Mouse (Mus musculus): ENCODE results near the gene Aar2.

Aar2 gene

DNA sequence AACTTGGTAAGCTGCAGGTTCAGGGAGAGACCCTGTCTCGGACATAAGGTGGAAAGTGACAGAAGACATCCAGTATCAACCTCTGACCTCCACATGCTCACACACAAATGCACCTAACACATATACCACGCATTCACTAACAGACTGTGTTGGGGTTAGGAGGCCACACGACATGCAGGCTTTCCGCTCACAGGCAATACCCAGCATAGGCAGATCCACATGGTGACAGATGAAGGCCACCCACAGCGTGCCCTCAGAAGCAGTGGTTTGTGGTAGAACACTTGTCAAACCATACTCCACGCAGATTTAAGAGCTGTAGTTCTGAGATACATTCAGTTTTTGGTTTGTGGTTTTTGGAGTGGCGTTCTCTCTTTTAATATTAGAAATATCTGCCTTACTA lies 21.3 kb downstream of the Aar2 start:
- no peak for DNase-seq (ENCODE audit: low spot score)

DNA sequence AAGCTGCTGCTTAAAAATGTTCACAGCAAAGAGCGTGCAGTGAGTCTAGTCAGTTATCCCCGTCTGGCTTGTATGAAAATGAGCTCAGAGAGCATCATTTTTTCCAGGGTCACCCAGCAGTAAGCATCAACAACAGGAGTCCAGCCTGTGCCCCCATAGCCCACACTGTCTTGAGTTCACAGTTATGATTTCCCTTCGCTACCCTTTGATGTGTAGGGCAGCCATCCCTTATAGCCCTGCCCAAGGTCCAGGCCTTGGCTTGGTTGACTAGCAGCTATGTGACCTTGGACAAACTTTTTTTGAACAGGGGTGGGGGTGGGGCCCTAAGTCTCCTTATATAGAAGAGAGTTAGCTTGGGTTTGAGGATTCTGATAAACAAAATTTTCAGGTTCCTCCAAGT lies 21.9 kb downstream of the Aar2 start:
- no peak for DNase-seq (ENCODE audit: low spot score)

- DNase-seq (ENCODE audit: low spot score) = no peak
Observed at GRCm38 (mm10) chr2:156571521-156571920, 24.1 kb downstream of the Aar2 start.

DNA sequence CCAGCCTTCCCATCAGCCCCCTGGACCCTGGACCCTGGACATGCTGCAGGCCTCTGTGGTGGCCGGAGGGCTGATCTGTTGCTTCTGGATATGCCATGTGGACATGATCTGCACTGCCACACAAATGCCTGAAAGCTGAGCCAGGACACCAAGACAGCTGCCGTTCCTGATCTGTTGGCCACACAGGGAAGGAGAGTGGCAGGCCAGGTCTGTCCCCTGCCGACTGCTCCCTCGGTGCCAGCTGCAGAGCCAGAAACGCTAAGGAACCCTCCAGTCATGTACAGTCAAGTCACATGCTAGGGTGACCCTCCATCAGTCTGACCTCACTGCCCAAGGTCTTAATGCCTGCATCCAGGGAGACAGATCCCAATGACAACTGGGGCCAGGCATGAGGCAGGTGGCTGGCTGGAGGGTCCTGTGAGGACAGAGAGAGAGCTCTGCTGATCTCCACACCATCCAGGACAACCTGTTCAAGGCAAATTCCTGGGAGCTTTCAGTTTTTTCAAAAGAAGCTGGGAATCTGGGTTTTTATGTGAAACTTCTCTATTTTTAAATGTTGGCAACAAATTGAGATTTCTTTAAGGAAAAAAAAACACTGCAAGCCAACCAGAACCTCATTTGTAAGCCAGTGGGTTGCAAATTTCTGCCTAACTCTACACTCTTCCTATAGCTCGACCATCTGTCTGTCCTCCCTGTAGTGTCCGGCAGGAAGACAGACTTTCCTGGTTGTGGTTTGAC lies 29.6 kb downstream of the Aar2 start:
- DNase-seq (ENCODE audit: low spot score) = no peak

GRCm38 (mm10) chr2:156580507-156580906 lies 33.1 kb downstream of the Aar2 start:
- DNase-seq (ENCODE audit: low spot score) = no peak

DNA sequence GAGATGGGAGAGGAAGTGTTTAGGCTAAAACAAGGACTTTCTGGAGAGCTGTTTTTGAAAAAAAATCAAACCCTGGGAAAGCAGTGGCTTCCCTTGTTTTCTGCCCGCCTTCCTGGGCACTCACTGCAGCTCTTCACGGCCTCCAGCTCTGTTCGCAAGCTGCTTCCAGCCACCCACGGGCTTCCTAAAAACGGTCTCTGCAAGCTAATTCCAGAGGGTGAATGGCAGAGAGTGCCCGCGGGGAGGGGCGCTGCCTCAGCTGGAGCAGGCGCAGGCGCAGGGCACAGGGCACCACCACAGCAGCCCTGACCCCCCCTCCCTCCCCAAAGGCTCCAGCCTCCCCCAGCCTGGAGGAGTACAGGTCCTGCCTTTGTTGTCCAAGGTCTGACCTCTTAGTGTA lies 33.9 kb downstream of the Aar2 start:
- no peak for DNase-seq (ENCODE audit: low spot score)

GRCm38 (mm10) chr2:156582887-156583286 lies 35.5 kb downstream of the Aar2 start:
- no peak for DNase-seq (ENCODE audit: low spot score)

GRCm38 (mm10) chr2:156584154-156584796 lies 36.9 kb downstream of the Aar2 start:
- DNase-seq (ENCODE audit: low spot score) = peak; percentile 31

- peak; percentile 27 for DNase-seq (ENCODE audit: low spot score)
Observed at GRCm38 (mm10) chr2:156584797-156585471, 37.5 kb downstream of the Aar2 start.

DNA sequence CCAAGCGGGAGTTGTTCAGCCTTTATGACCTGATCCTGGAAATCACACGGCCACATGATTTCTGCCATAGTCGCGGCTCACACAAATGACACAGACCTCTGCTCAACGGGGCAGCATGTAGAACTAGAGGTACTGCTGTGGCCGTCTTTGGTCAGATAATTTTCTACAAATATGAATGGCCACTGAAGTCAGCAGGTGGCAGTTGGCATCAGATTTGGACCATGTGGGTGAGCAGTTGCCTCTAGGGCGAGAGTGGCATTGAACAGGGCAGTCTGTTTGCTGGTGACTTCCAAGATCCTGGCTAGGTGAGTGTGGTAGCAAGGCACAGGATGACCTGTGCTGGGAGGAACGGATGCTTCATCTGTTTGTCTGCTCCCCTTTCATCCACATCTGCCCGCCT lies 42.1 kb downstream of the Aar2 start:
- no peak for DNase-seq (ENCODE audit: low spot score)

- no peak for DNase-seq (ENCODE audit: low spot score)
Observed at GRCm38 (mm10) chr2:156594987-156595490, 47.7 kb downstream of the Aar2 start.

GRCm38 (mm10) chr2:156602581-156602980 lies 55.2 kb downstream of the Aar2 start:
- no peak for DNase-seq (ENCODE audit: low spot score)

DNA sequence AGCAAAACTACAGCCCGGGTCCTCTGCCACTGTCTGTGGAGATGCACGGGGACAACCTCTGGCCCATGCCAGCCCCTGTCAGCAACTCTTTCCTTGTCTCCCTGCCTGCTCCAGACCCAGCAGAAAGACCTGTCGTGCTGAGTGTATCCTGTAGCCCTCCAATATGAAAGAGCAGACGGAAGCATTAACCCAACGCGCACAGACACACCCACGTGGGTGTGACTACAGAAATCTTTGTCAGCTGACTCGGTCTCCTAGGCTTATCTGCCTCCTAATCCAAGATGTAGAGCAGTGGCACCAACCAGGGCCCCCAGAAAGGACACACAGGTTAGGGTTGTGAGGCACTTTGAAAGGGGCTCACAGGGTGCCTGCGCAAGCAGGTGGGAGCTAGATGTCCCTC lies 56.3 kb downstream of the Aar2 start:
- no peak for DNase-seq (ENCODE audit: low spot score)

DNA sequence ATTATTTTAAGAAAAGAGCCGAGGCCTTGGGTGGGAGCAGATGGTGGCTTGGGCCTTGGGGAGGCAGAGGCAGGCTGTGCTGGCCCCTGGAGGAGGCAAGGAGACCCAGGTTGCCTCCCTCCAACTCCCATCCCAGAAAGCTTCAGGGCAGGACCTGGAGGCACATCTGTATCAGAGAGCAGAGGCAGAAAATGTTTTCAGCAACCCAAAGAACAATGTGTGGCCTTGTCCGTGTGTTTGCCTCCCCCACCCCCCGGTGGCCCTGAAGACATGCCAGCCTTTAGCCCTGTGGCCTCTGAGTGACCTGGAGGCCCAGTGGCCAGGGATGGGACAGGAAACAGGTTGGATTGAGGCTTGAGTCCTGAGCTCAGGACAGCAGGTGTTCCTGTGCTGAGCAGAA lies 57.8 kb downstream of the Aar2 start:
- no peak for DNase-seq (ENCODE audit: low spot score)

- DNase-seq (ENCODE audit: low spot score) = no peak
Observed at GRCm38 (mm10) chr2:156605971-156606370, 58.6 kb downstream of the Aar2 start.

DNA sequence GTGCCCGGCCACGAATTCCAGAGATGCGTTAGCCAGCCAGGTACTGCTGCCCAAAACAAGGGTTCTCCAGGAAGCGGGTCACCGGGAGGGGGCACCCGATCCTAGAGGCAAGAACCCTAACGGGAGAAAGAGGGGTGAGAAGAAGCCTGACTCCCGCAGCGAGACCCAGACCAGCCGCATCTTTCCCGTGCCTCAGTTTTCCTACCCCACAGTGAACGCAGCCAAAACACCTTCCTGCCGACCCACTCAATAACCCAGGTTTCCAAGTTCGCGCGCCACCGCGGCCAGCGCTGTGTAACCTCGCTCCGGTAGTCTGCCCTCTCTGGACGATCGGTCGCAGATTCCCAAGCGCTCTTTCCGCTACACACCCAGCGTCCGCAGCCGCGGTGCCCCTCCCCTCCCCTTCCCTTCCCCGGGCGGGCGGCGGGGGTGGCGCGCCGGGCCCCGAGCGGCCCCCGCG lies 65.7 kb downstream of the Aar2 start:
- DNase-seq (ENCODE audit: low spot score) = peak; percentile 67

DNA sequence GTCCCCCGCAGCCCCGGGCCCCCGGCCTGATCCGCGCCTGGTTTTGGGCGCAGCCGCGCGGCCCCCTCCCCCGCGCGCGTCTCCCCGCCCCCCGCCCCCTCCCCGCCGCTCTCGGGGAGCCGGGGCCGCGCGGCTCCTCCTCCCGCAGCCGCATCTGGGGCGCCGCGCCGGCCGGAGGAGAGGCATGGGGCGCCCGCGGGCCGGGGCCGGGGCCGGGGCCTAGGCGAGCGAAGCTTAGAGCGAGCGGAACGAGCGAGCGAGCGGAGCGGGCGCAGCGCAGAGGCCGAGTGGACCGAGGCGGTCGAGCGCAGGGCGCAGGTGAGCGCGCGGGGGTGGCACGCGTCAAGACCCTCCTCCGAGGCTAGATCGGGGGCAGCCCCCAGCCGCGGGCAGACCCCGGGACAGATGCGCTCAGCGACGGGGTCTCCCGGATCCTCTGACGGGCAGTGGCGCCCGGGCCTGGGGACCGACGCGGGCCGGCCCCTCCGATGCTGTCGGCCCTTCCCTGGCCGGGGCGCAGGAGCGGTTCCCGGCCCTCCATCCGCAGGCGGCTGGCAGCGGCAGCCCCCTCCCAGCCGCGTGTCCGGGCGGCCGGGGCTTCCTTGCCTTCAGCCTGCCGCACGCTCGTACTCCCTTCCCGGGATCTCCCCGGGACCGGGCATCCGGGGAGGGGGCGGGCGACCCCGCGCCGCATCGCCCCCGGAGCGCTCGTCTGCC lies 66.3 kb downstream of the Aar2 start, which contains the start of gene Dlgap4:
Gene Dlgap4, plus strand, starts transcription at position 165 of the 717 bp plus-strand sequence.
- peak; percentile 63 for DNase-seq (ENCODE audit: low spot score)

GRCm38 (mm10) chr2:156614258-156614556 lies 66.8 kb downstream of the Aar2 start:
- no peak for DNase-seq (ENCODE audit: low spot score)

GRCm38 (mm10) chr2:156614661-156615654 lies 67.6 kb downstream of the Aar2 start:
- no peak for DNase-seq (ENCODE audit: low spot score)

DNA sequence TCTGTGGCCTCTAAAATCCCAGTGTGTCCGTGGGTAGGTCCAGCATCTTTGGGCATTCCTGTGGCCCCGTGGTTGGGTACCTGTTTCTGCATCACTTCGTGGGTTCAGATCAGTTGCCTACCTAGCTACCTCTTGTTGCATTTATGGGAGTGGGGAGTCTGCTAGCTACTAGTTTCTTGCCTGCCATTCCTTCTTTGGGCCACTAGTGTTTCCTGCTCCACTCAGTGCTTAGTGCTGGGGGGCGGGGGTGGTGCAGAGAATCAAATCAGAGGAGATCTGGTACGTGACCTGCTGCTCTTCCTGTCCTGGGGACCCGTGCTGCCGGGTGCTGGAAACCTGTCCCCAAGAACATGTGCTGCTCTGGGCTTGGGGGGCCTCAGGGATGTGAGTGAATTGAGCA lies 69.1 kb downstream of the Aar2 start:
- DNase-seq (ENCODE audit: low spot score) = no peak

- DNase-seq (ENCODE audit: low spot score) = no peak
Observed at GRCm38 (mm10) chr2:156617536-156617935, 70.2 kb downstream of the Aar2 start.
